Mouse (Mus musculus): Measurements from ENCODE around the gene Rasl10a.

DNA sequence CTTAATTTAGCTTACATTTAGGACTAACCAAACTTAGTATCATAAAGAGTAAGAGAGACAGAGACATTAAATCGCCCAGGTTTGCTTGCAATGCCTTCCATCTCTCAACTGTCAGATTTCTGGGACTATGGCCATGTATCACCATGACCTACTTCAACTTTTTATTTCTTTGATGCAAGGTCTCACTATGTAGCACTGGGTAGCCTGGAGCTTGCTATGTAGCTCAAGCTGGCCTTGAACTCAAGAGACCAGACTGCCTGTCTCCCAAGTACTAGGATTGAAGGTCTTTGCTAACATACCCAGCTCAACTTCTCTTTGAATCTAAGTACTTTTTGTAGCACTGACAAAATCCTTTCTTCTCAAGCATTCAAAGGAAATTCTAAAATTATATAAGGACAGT is 31.2 kb downstream of the Rasl10a start:
- TF ChIP-seq GATA1 (IDR thresholded peaks at IDR 0.05; ENCODE audit: low read length) = no peak
- TF ChIP-seq TAL1 (IDR thresholded peaks at IDR 0.05; ENCODE audit: low read length) = no peak
